Mouse (Mus musculus) layer of hippocampus, postnatal 14 days (tissue): Measurements from ENCODE around the gene Prr18. TPM values are rescaled to one million over a fixed set of nuclear protein-coding genes. Genes with fewer than 3 reads are reported as not detected.
"Not testable (repeated sequence)": the region's sequence is repeated elsewhere in the genome, so short reads cannot be mapped to it uniquely, and the experiment has no call there.

Experiments used
- DNase-seq, 2 experiments: peaks; one replicate each; pipeline ENCODE4 v3.0.0; 2021 to 2022; ENCODE audit warnings: low spot score in 2 of 2, mixed read lengths in 1 of 2
- long read RNA-seq, 2 experiments: library from polyadenylated mRNA; stranded (forward); transcript quantifications; one replicate each; pipeline ENCODE4 v2.0.0; 2021
- total RNA-seq, 2 experiments: library from RNA; stranded (reverse); gene quantifications; 2 replicates each; pipeline ENCODE4 v1.2.3; 2021

The Prr18 gene
- total RNA-seq, result 10 to 100 TPM; 12.2 to 13.6 TPM
- long read RNA-seq, experiment 1, transcript Prr18-202 (2 exons, 3,251 nt), result major isoform, 7 of 18 reads
- long read RNA-seq, experiment 1, partial matches to known transcripts, result 0 of 18 reads
- long read RNA-seq, experiment 1, other reads (novel, unspliced or antisense), result 8 of 18 reads
- long read RNA-seq, experiment 2, partial matches to known transcripts, result 0 of 19 reads
- long read RNA-seq, experiment 2, other reads (novel, unspliced or antisense), result 11 of 19 reads

- DNase-seq, result not testable (repeated sequence)
Measured at GRCm38 (mm10) chr17:8337159-8337558, at the start of gene Prr18. Prr18 (plus strand) TSS chr17:8337459.

- no peak for DNase-seq
Measured at GRCm38 (mm10) chr17:8289993-8290679, 47.1 kb upstream of the Prr18 start.

GRCm38 (mm10) chr17:8290736-8291135 is 46.5 kb upstream of the Prr18 start:
- no peak for DNase-seq

- no peak for DNase-seq
Measured at GRCm38 (mm10) chr17:8295825-8296224, 41.4 kb upstream of the Prr18 start.

- DNase-seq, result no peak
Measured at GRCm38 (mm10) chr17:8296313-8296844, 40.9 kb upstream of the Prr18 start.

- no peak for DNase-seq
Measured at GRCm38 (mm10) chr17:8297746-8298145, 39.5 kb upstream of the Prr18 start.

GRCm38 (mm10) chr17:8298281-8298680 is 39.0 kb upstream of the Prr18 start:
- no peak for DNase-seq

- DNase-seq, result no peak
Measured at GRCm38 (mm10) chr17:8299524-8299923, 37.7 kb upstream of the Prr18 start.

- DNase-seq, result no peak
Measured at GRCm38 (mm10) chr17:8301515-8301914, 35.7 kb upstream of the Prr18 start.

GRCm38 (mm10) chr17:8302772-8303438 is 34.4 kb upstream of the Prr18 start:
- no peak for DNase-seq

GRCm38 (mm10) chr17:8303671-8304070 is 33.6 kb upstream of the Prr18 start:
- no peak for DNase-seq

GRCm38 (mm10) chr17:8305801-8306200 is 31.5 kb upstream of the Prr18 start:
- DNase-seq, result no peak

- DNase-seq, result peak; percentile 95 to 98
Measured at GRCm38 (mm10) chr17:8310838-8311614, 26.2 kb upstream of the Prr18 start, which contains the start of gene Sft2d1. Sft2d1 (plus strand) TSS chr17:8311102.

GRCm38 (mm10) chr17:8311751-8312150 is 25.5 kb upstream of the Prr18 start:
- DNase-seq, result no peak

- no peak for DNase-seq
Measured at GRCm38 (mm10) chr17:8313976-8314375, 23.3 kb upstream of the Prr18 start.

GRCm38 (mm10) chr17:8316251-8316650 is 21.0 kb upstream of the Prr18 start:
- peak in 1 of 2 experiments; percentile 31 for DNase-seq

GRCm38 (mm10) chr17:8326877-8327276 is 10.4 kb upstream of the Prr18 start:
- DNase-seq, result not testable (repeated sequence)

GRCm38 (mm10) chr17:8328511-8329174 is 8.6 kb upstream of the Prr18 start:
- no peak for DNase-seq

- DNase-seq, result no peak
Measured at GRCm38 (mm10) chr17:8330602-8331001, 6.7 kb upstream of the Prr18 start.

- DNase-seq, result peak in 1 of 2 experiments; percentile 29
Measured at GRCm38 (mm10) chr17:8339666-8340374, 2.6 kb downstream of the Prr18 start.
